Mouse (Mus musculus): ENCODE data around the gene Plk5. TPM values are rescaled to one million over a fixed set of nuclear protein-coding genes. Genes with fewer than 3 reads are reported as not detected.

The Plk5 gene
- total and polyA plus RNA-seq, 2 experiments = 1.4 to 6.6 TPM

GRCm38 (mm10) chr10:80412656-80413541, 56.6 kb downstream of the Plk5 start:
- WGBS = 84% methylated on average over 44 of the region's 44 CpGs
- H3K27me3 ChIP-seq (ENCODE audit: control insufficient read depth, insufficient read depth, low read length) = no peaks in the 10 kb centered on the region
- H3K27ac ChIP-seq (replicated peaks; ENCODE audit: insufficient read depth, low read depth, low read length) = no peak overlapping the region
- no peaks in the 10 kb centered on the region; the same call in 1 of the 2 replicates for H3K36me3 ChIP-seq (ENCODE audit: control insufficient read depth, insufficient read depth, low read length)
- H3K9ac ChIP-seq (ENCODE audit: low read depth, low read length) = no peak overlapping the region
- TF ChIP-seq POLR2A (IDR thresholded peaks at IDR 0.05; ENCODE audit: extremely low read depth, insufficient read depth, low read length) (no peak), CTCF (IDR thresholded peaks at IDR 0.05; ENCODE audit: low read depth, low read length) (no peak)
- DNase-seq (ENCODE audit: extremely low read depth, low read depth, low spot score) = peak; percentile 68
- no peaks in the 10 kb centered on the region for H3K4me1 ChIP-seq (ENCODE audit: control insufficient read depth, insufficient read depth, low read length)
- H3K4me3 ChIP-seq (ENCODE audit: insufficient read depth, low read depth, low read length) = no peak overlapping the region
- no peaks in the 10 kb centered on the region for H3K79me2 ChIP-seq (ENCODE audit: control insufficient read depth, insufficient read depth, low read length)

Other genes with a start within 250 kb of the Plk5 start
- gene Stk11, start 240.7 kb upstream of the Plk5 start, total RNA-seq (2014; rRNA removed) = 71.5 and 75.0 TPM in 2 replicates
- gene Stk11, start 240.7 kb upstream of the Plk5 start, polyA plus RNA-seq (2012; rRNA removed) = 96.8 and 110 TPM in 2 replicates
- 144 and 218 TPM in 2 replicates for gene Atp5d, start 217.8 kb upstream of the Plk5 start, total RNA-seq (2014; rRNA removed)
- gene Atp5d, start 217.8 kb upstream of the Plk5 start, polyA plus RNA-seq (2012; rRNA removed) = 1,387 and 1,558 TPM in 2 replicates
- gene Cbarp, start 215.6 kb upstream of the Plk5 start, total RNA-seq (2014; rRNA removed) = 0.47 and 0.55 TPM in 2 replicates
- 1.2 TPM in 2 replicates for gene Cbarp, start 215.6 kb upstream of the Plk5 start, polyA plus RNA-seq (2012; rRNA removed)
- 6.9 and 11.6 TPM in 2 replicates for gene Midn, start 208.2 kb upstream of the Plk5 start, total RNA-seq (2014; rRNA removed)
- gene Midn, start 208.2 kb upstream of the Plk5 start, polyA plus RNA-seq (2012; rRNA removed) = 27.4 and 38.8 TPM in 2 replicates
- gene Cirbp, start 190.5 kb upstream of the Plk5 start, total RNA-seq (2014; rRNA removed) = 19.5 and 25.9 TPM in 2 replicates
- 31.8 and 37.0 TPM in 2 replicates for gene Cirbp, start 190.5 kb upstream of the Plk5 start, polyA plus RNA-seq (2012; rRNA removed)
- 5.1 and 7.7 TPM in 2 replicates for gene 1600002K03Rik, start 183.5 kb upstream of the Plk5 start, total RNA-seq (2014; rRNA removed)
- gene 1600002K03Rik, start 183.5 kb upstream of the Plk5 start, polyA plus RNA-seq (2012; rRNA removed) = 10.0 and 10.4 TPM in 2 replicates
- under 0.01 and 0.07 TPM in 2 replicates for gene Efna2, start 177.0 kb upstream of the Plk5 start, total RNA-seq (2014; rRNA removed)
- gene Efna2, start 177.0 kb upstream of the Plk5 start, polyA plus RNA-seq (2012; rRNA removed) = 0.26 TPM in 2 replicates
- 7.1 and 8.7 TPM in 2 replicates for gene Mum1, start 130.0 kb upstream of the Plk5 start, total RNA-seq (2014; rRNA removed)
- 8.4 and 10.1 TPM in 2 replicates for gene Mum1, start 130.0 kb upstream of the Plk5 start, polyA plus RNA-seq (2012; rRNA removed)
- gene Ndufs7, start 107.3 kb upstream of the Plk5 start, total RNA-seq (2014; rRNA removed) = 165 and 186 TPM in 2 replicates
- gene Ndufs7, start 107.3 kb upstream of the Plk5 start, polyA plus RNA-seq (2012; rRNA removed) = 551 and 560 TPM in 2 replicates
- 241 and 277 TPM in 2 replicates for gene Gamt, start 95.4 kb upstream of the Plk5 start, total RNA-seq (2014; rRNA removed)
- gene Gamt, start 95.4 kb upstream of the Plk5 start, polyA plus RNA-seq (2012; rRNA removed) = 670 and 715 TPM in 2 replicates
- gene Dazap1, start 95.0 kb upstream of the Plk5 start, total RNA-seq (2014; rRNA removed) = 38.0 and 39.9 TPM in 2 replicates
- 39.9 and 43.5 TPM in 2 replicates for gene Dazap1, start 95.0 kb upstream of the Plk5 start, polyA plus RNA-seq (2012; rRNA removed)
- 510 and 571 TPM in 2 replicates for gene Rps15, start 64.0 kb upstream of the Plk5 start, total RNA-seq (2014; rRNA removed)
- 686 and 1,012 TPM in 2 replicates for gene Rps15, start 64.0 kb upstream of the Plk5 start, polyA plus RNA-seq (2012; rRNA removed)
- 0.09 and 0.20 TPM in 2 replicates for gene Apc2, start 60.5 kb upstream of the Plk5 start, total RNA-seq (2014; rRNA removed)
- gene Apc2, start 60.5 kb upstream of the Plk5 start, polyA plus RNA-seq (2012; rRNA removed) = 0.19 and 0.20 TPM in 2 replicates
- 10.4 and 12.4 TPM in 2 replicates for gene 2310011J03Rik, start 35.9 kb upstream of the Plk5 start, total RNA-seq (2014; rRNA removed)
- gene 2310011J03Rik, start 35.9 kb upstream of the Plk5 start, polyA plus RNA-seq (2012; rRNA removed) = 25.4 and 25.5 TPM in 2 replicates
- 8.8 and 12.5 TPM in 2 replicates for gene Pcsk4, start 27.0 kb upstream of the Plk5 start, total RNA-seq (2014; rRNA removed)
- gene Pcsk4, start 27.0 kb upstream of the Plk5 start, polyA plus RNA-seq (2012; rRNA removed) = 19.2 and 21.8 TPM in 2 replicates
- gene Reep6, start 26.5 kb upstream of the Plk5 start, total RNA-seq (2014; rRNA removed) = 112 and 185 TPM in 2 replicates
- 384 and 617 TPM in 2 replicates for gene Reep6, start 26.5 kb upstream of the Plk5 start, polyA plus RNA-seq (2012; rRNA removed)
- gene Adamtsl5, start 8.0 kb upstream of the Plk5 start, total RNA-seq (2014; rRNA removed) = 0.28 and 0.40 TPM in 2 replicates
- 1.4 and 1.6 TPM in 2 replicates for gene Adamtsl5, start 8.0 kb upstream of the Plk5 start, polyA plus RNA-seq (2012; rRNA removed)
- gene Mex3d, start 31.2 kb downstream of the Plk5 start, total RNA-seq (2014; rRNA removed) = 1.0 and 2.6 TPM in 2 replicates
- gene Mex3d, start 31.2 kb downstream of the Plk5 start, polyA plus RNA-seq (2012; rRNA removed) = 2.1 and 2.4 TPM in 2 replicates
- 21.1 and 32.8 TPM in 2 replicates for gene Mbd3, start 43.1 kb downstream of the Plk5 start, total RNA-seq (2014; rRNA removed)
- 73.5 and 76.7 TPM in 2 replicates for gene Mbd3, start 43.1 kb downstream of the Plk5 start, polyA plus RNA-seq (2012; rRNA removed)
- gene Uqcr11, start 50.4 kb downstream of the Plk5 start, total RNA-seq (2014; rRNA removed) = 1,362 and 1,401 TPM in 2 replicates
- 2,210 and 2,521 TPM in 2 replicates for gene Uqcr11, start 50.4 kb downstream of the Plk5 start, polyA plus RNA-seq (2012; rRNA removed)
- 6.4 and 9.9 TPM in 2 replicates for gene Tcf3, start 77.2 kb downstream of the Plk5 start, total RNA-seq (2014; rRNA removed)
- gene Tcf3, start 77.2 kb downstream of the Plk5 start, polyA plus RNA-seq (2012; rRNA removed) = 19.6 and 20.2 TPM in 2 replicates
- not detected in 2 replicates for gene Onecut3, start 138.4 kb downstream of the Plk5 start, total RNA-seq (2014; rRNA removed)
- gene Onecut3, start 138.4 kb downstream of the Plk5 start, polyA plus RNA-seq (2012; rRNA removed) = not detected in 2 replicates
- not detected in 2 replicates for gene Atp8b3, start 182.7 kb downstream of the Plk5 start, total RNA-seq (2014; rRNA removed)
- 0.04 TPM in 1 of 2 replicates, not detected in the other for gene Atp8b3, start 182.7 kb downstream of the Plk5 start, polyA plus RNA-seq (2012; rRNA removed)
- gene Rexo1, start 205.1 kb downstream of the Plk5 start, total RNA-seq (2014; rRNA removed) = 4.4 and 5.5 TPM in 2 replicates
- 28.1 and 36.8 TPM in 2 replicates for gene Rexo1, start 205.1 kb downstream of the Plk5 start, polyA plus RNA-seq (2012; rRNA removed)
- 0.74 and 1.3 TPM in 2 replicates for gene Klf16, start 220.9 kb downstream of the Plk5 start, total RNA-seq (2014; rRNA removed)
- gene Klf16, start 220.9 kb downstream of the Plk5 start, polyA plus RNA-seq (2012; rRNA removed) = 4.2 and 5.5 TPM in 2 replicates
- gene Abhd17a, start 233.9 kb downstream of the Plk5 start, total RNA-seq (2014; rRNA removed) = 45.7 and 59.3 TPM in 2 replicates
- gene Abhd17a, start 233.9 kb downstream of the Plk5 start, polyA plus RNA-seq (2012; rRNA removed) = 194 and 205 TPM in 2 replicates
- gene Scamp4, start 246.4 kb downstream of the Plk5 start, total RNA-seq (2014; rRNA removed) = 7.6 and 11.4 TPM in 2 replicates
- 61.2 and 63.2 TPM in 2 replicates for gene Scamp4, start 246.4 kb downstream of the Plk5 start, polyA plus RNA-seq (2012; rRNA removed)
- 0.28 and 1.4 TPM in 2 replicates for gene Adat3, start 246.4 kb downstream of the Plk5 start, total RNA-seq (2014; rRNA removed)
- gene Adat3, start 246.4 kb downstream of the Plk5 start, polyA plus RNA-seq (2012; rRNA removed) = 3.3 and 5.5 TPM in 2 replicates
- 0.28 and 0.34 TPM in 2 replicates for gene Gm49322, start 249.6 kb downstream of the Plk5 start, total RNA-seq (2014; rRNA removed)
- gene Gm49322, start 249.6 kb downstream of the Plk5 start, polyA plus RNA-seq (2012; rRNA removed) = 0.54 and 0.70 TPM in 2 replicates